Mouse (Mus musculus) lung, postnatal 0 days (tissue): ENCODE measurements at regions not wholly inside any gene's neighbourhood (a gene's known extent, or its start where the extent isn't known, plus 50 kb on each side); places are given as distances from the start of the nearest gene placed in this dataset.

Experiments
- CTCF ChIP-seq: IDR thresholded peaks from 2 replicates; pipeline ENCODE4 v1.5.1; 2016; ENCODE audit warnings: antibody characterized with exemption, mild to moderate bottlenecking
- EP300 ChIP-seq: IDR thresholded peaks from 2 replicates; pipeline ENCODE4 v1.6.1; 2016; ENCODE audit warnings: antibody characterized with exemption, mild to moderate bottlenecking, control low read depth

DNA sequence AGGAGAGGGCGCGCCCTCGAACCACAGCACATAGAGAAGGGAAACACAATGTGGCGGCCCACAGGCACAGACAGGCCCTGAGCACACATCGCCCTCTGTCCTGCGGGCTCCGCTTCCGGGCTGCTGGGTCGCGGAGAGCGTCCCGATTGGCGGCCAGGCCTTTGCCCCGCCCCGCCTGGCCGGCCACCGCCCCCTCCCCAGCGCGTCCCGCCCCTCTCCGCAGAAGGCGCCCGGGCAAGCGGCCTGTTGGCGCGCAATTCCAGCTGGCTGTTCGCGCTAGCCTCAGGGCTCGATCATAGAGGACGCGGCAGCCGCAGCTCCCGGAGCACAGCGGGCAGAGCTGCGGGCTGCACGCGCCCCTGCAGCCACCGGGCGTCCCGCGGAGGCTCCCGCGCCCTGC, 661.3 kb downstream of the 5730507C01Rik start:
- TF ChIP-seq EP300 (no peak), CTCF (no peak)
